Mouse (Mus musculus): ENCODE data around the gene Mapk1ip1l. TPM values are rescaled to one million over a fixed set of nuclear protein-coding genes. Genes with fewer than 3 reads are reported as not detected.
A peak's percentile ranks its signal among the peaks of the same experiment; 100 is the strongest.
"Not testable (repeated sequence)": the region's sequence is repeated elsewhere in the genome, so short reads cannot be mapped to it uniquely, and the experiment has no call there.

Gene Mapk1ip1l
- polyA plus RNA-seq, 1 experiment: 41.8 TPM

- TF ChIP-seq POLR2A (IDR thresholded peaks at IDR 0.05; ENCODE audit: borderline replicate concordance, extremely low read depth, low read depth, low read length) (no peak), CTCF (IDR thresholded peaks at IDR 0.05; ENCODE audit: insufficient read depth, low read length) (no peak)
- H3K4me3 ChIP-seq (replicated peaks; ENCODE audit: extremely low read depth, low read depth, low read length): peak overlapping the region; percentile 97
- peaks cover 20% of the 10 kb centered on the region for H3K4me1 ChIP-seq (ENCODE audit: control insufficient read depth, insufficient read depth, low read length)
- WGBS: 0% methylated on average over 18 of the region's 38 CpGs
- DNase-seq: no peak
Measured at GRCm38 (mm10) chr14:47298408-47298792, 334 bp downstream of the Mapk1ip1l start.

DNA sequence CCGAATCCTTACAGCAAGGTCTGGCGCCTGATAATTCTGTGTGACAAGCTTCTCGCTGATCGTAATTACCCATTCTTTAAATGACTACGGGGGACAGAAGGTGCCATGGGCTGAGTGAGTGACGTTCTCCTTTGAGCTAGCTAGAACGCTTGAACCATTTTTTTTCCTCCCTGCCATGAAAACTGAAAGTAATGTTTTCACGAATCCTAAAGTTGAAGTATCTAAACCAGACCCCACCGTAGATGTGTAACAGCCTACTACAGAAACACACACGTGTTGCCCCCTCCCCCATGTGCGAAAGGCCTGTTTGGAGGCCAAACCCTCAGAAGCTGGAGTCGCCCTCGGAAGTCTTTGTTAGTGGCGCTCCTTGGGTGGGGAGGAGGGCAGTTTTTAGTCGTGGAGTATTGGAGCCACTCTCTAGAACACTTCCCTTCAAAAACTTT is 774 bp downstream of the Mapk1ip1l start:
- Histone ChIP-seq H3K4me1 (ENCODE audit: control insufficient read depth, insufficient read depth, low read length) (peaks cover 20% of the 10 kb centered on the region), H3K4me3 (replicated peaks; ENCODE audit: extremely low read depth, low read depth, low read length) (peak overlapping the region; percentile 95)
- WGBS: under 1% methylated on average over 15 of the region's 15 CpGs
- no peak for TF ChIP-seq CTCF (IDR thresholded peaks at IDR 0.05; ENCODE audit: insufficient read depth, low read length)
- TF ChIP-seq POLR2A (IDR thresholded peaks at IDR 0.05; ENCODE audit: borderline replicate concordance, extremely low read depth, low read depth, low read length): no peak
- peak; percentile 27 for DNase-seq

- WGBS: 60% methylated on average over 14 of the region's 14 CpGs
- no peak for TF ChIP-seq CTCF (IDR thresholded peaks at IDR 0.05; ENCODE audit: insufficient read depth, low read length)
- no peak for TF ChIP-seq POLR2A (IDR thresholded peaks at IDR 0.05; ENCODE audit: borderline replicate concordance, extremely low read depth, low read depth, low read length)
- peaks cover 30% of the 10 kb centered on the region for H3K4me1 ChIP-seq (ENCODE audit: control insufficient read depth, insufficient read depth, low read length)
- DNase-seq: no peak
- no peak overlapping the region for H3K4me3 ChIP-seq (replicated peaks; ENCODE audit: extremely low read depth, low read depth, low read length)
Measured at GRCm38 (mm10) chr14:47302885-47303680, 5.0 kb downstream of the Mapk1ip1l start.

DNA sequence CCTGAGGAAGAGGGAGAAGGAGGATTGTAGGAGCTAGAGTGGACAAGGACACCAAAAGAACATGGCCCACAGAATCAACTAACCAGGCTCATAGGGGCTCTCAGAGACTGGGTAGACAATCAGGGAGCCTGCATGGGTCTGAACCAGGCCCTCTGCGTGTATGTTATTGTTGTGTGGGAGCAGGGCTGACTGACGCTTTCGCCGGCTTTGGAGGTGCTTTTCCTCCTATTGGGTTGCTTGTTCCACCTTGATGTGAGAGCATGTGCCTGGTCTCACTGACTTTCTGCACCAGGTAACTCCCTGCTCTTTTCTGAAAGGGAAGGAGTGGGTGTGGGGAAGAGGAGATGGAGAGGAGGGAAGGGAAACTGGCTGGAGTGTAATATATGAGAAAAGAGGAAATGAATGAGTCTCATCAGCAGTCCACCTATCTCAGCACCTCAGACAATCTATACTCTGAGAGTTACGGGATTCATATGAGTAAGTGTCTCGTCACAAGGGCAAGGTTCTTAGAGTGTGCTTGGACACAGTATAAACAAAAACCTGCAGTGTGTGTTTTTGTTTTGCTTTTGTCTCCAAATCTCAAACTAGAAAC is 6.8 kb downstream of the Mapk1ip1l start:
- WGBS: 67% methylated on average over 6 of the region's 6 CpGs
- DNase-seq: no peak
- TF ChIP-seq CTCF (IDR thresholded peaks at IDR 0.05; ENCODE audit: insufficient read depth, low read length) (no peak), POLR2A (IDR thresholded peaks at IDR 0.05; ENCODE audit: borderline replicate concordance, extremely low read depth, low read depth, low read length) (no peak)
- Histone ChIP-seq H3K4me3 (replicated peaks; ENCODE audit: extremely low read depth, low read depth, low read length) (no peak overlapping the region), H3K4me1 (ENCODE audit: control insufficient read depth, insufficient read depth, low read length) (peaks cover 23% of the 10 kb centered on the region)

- H3K4me3 ChIP-seq (replicated peaks; ENCODE audit: extremely low read depth, low read depth, low read length): no peak overlapping the region
- WGBS: 59% methylated on average over 4 of the region's 4 CpGs
- DNase-seq: no peak
- peaks cover 19% of the 10 kb centered on the region for H3K4me1 ChIP-seq (ENCODE audit: control insufficient read depth, insufficient read depth, low read length)
- TF ChIP-seq CTCF (IDR thresholded peaks at IDR 0.05; ENCODE audit: insufficient read depth, low read length) (no peak), POLR2A (IDR thresholded peaks at IDR 0.05; ENCODE audit: borderline replicate concordance, extremely low read depth, low read depth, low read length) (no peak)
Measured at GRCm38 (mm10) chr14:47305933-47306332, 7.9 kb downstream of the Mapk1ip1l start.

GRCm38 (mm10) chr14:47307669-47308068 is 9.6 kb downstream of the Mapk1ip1l start:
- no peak for DNase-seq
- TF ChIP-seq CTCF (IDR thresholded peaks at IDR 0.05; ENCODE audit: insufficient read depth, low read length) (no peak), POLR2A (IDR thresholded peaks at IDR 0.05; ENCODE audit: borderline replicate concordance, extremely low read depth, low read depth, low read length) (no peak)
- no peak overlapping the region for H3K4me3 ChIP-seq (replicated peaks; ENCODE audit: extremely low read depth, low read depth, low read length)
- peaks cover 16% of the 10 kb centered on the region for H3K4me1 ChIP-seq (ENCODE audit: control insufficient read depth, insufficient read depth, low read length)
- WGBS: 64% methylated on average over 3 of the region's 3 CpGs

DNA sequence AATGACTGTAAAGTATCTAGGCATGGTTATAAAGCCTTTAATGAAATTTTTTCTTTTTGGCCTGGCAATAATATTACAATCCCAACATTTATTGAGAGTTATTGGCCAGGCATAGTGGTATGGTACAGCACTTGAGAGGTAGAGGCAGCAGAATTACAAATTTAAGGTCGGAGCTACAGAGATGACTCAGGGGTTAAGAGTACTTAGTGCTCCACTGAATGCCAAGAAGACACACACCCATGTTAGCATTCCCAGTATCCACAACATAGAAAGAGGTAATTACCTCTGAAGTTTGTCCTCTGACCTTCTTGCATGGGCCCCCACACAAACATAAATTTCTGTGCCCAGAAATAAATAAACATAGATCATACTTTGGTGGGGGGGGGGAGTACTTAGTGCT is 11.0 kb downstream of the Mapk1ip1l start:
- TF ChIP-seq POLR2A (IDR thresholded peaks at IDR 0.05; ENCODE audit: borderline replicate concordance, extremely low read depth, low read depth, low read length): no peak
- DNase-seq: no peak
- 58% methylated on average over 1 of the region's 1 CpGs for WGBS

DNA sequence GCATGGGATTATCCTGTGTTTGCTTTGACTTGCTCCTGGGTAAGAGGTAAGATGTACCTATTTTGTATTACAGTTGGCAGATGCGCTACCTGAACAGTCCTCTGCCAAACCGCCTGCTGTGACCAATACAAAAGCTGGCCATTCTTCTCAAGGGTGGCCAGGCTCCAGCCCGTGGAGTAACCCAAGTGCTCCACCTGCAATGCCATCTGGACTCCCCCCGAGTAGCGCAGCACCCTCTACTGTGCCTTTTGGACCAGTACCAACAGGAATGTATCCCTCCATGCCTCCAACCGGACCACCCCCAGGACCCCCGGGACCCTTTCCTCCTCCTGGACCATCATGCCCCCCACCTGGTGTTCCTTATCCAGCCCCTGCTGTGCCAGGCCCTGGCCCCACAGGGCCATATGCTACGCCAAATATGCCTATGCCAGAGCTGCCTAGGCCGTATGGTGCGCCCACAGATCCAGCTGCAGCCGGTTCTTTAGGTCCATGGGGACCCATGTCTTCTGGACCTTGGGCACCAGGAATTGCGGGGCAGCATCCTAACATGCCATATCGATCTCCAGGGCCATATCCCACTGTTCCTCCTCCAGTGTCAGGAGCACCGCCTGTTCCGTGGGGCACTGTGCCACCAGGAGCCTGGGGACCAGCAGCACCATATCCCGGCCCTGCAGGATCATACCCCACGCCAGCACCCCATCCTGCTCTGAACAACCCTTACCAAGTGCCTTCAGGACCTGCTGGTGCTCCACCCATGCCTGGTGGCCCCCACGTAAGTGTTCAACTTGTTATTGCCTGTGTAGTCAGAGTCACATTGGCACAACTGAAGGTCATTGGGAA is 12.5 kb downstream of the Mapk1ip1l start:
- no peak for DNase-seq
- TF ChIP-seq CTCF (IDR thresholded peaks at IDR 0.05; ENCODE audit: insufficient read depth, low read length): no peak
- TF ChIP-seq POLR2A (IDR thresholded peaks at IDR 0.05; ENCODE audit: borderline replicate concordance, extremely low read depth, low read depth, low read length): no peak
- H3K4me3 ChIP-seq (replicated peaks; ENCODE audit: extremely low read depth, low read depth, low read length): no peak overlapping the region
- H3K4me1 ChIP-seq (ENCODE audit: control insufficient read depth, insufficient read depth, low read length): peaks cover 4% of the 10 kb centered on the region
- WGBS: 91% methylated on average over 18 of the region's 18 CpGs

More for the DNA sequence above, 11.0 kb downstream of the Mapk1ip1l start:
- Histone ChIP-seq H3K4me3 (replicated peaks; ENCODE audit: extremely low read depth, low read depth, low read length) (no peak overlapping the region), H3K4me1 (ENCODE audit: control insufficient read depth, insufficient read depth, low read length) (peaks cover 10% of the 10 kb centered on the region)

GRCm38 (mm10) chr14:47319362-47319761 is 21.3 kb downstream of the Mapk1ip1l start:
- no peak for DNase-seq
- TF ChIP-seq CTCF (IDR thresholded peaks at IDR 0.05; ENCODE audit: insufficient read depth, low read length): no peak
- no peak for TF ChIP-seq POLR2A (IDR thresholded peaks at IDR 0.05; ENCODE audit: borderline replicate concordance, extremely low read depth, low read depth, low read length)
- WGBS: 84% methylated on average over 5 of the region's 5 CpGs
- H3K4me1 ChIP-seq (ENCODE audit: control insufficient read depth, insufficient read depth, low read length): no peaks in the 10 kb centered on the region
- H3K4me3 ChIP-seq (replicated peaks; ENCODE audit: extremely low read depth, low read depth, low read length): no peak overlapping the region

- not testable (repeated sequence) for DNase-seq; H3K4me1 ChIP-seq (ENCODE audit: control insufficient read depth, insufficient read depth, low read length); H3K4me3 ChIP-seq (replicated peaks; ENCODE audit: extremely low read depth, low read depth, low read length)
- WGBS: 91% methylated on average over 7 of the region's 8 CpGs
Measured at GRCm38 (mm10) chr14:47321581-47321980, 23.5 kb downstream of the Mapk1ip1l start.

Measured in lung, adult 2 months (tissue).